Mouse (Mus musculus) MEL (cell line): ENCODE measurements around the gene Josd2. TPM values are rescaled to one million over a fixed set of nuclear protein-coding genes. Genes with fewer than 3 reads are reported as not detected.

Source experiments
- DNase-seq: peaks from one replicate; pipeline ENCODE4 v3.0.0; 2011; ENCODE audit warnings: low read depth, low spot score
- H3K27ac ChIP-seq: 2 replicates; pipeline ENCODE4 v1.5.1; 2012; ENCODE audit warnings: low read depth, mild to moderate bottlenecking, control low read depth, low read length, moderate library complexity; ENCODE audit not compliant: control insufficient read depth
- H3K27me3 ChIP-seq, 2 experiments: fragments of 150-350 bp in 1 of 2; sonication (generic) in 1 of 2; 2 replicates each; pipeline ENCODE4 v1.6.1; 2012; ENCODE audit warnings: low read length in 2 of 2, mild to moderate bottlenecking in 2 of 2, improper control_type of control experiment in 1 of 2, moderate library complexity in 1 of 2; ENCODE audit not compliant: insufficient read depth in 2 of 2, control insufficient read depth in 1 of 2
- H3K36me3 ChIP-seq, 2 experiments: 2 replicates each; pipeline ENCODE4 v1.6.1; 2012 to 2014; ENCODE audit warnings: low read length in 2 of 2, improper control_type of control experiment in 1 of 2, inconsistent platforms in 1 of 2, mild to moderate bottlenecking in 1 of 2; ENCODE audit not compliant: insufficient read depth in 2 of 2, control insufficient read depth in 1 of 2
- H3K4me1 ChIP-seq, 2 experiments: fragments of 150-350 bp in 1 of 2; sonication (generic) in 1 of 2; 2 replicates each; pipeline ENCODE4 v1.6.1; 2012; ENCODE audit warnings: low read length in 2 of 2, improper control_type of control experiment in 1 of 2, mild to moderate bottlenecking in 1 of 2; ENCODE audit not compliant: insufficient read depth in 2 of 2, control insufficient read depth in 1 of 2
- H3K4me3 ChIP-seq, 2 experiments: fragments of 150-350 bp in 1 of 2; sonication (generic) in 1 of 2; 2 replicates each; pipeline ENCODE4 v1.5.1; 2012; ENCODE audit warnings: low read depth in 2 of 2, low read length in 2 of 2, mild to moderate bottlenecking in 2 of 2, moderate library complexity in 2 of 2, control low read depth in 1 of 2, improper control_type of control experiment in 1 of 2; ENCODE audit not compliant: control insufficient read depth in 1 of 2, insufficient read depth in 1 of 2
- H3K79me2 ChIP-seq: 2 replicates; pipeline ENCODE4 v1.6.1; 2012; ENCODE audit warnings: mild to moderate bottlenecking, low read length, moderate library complexity; ENCODE audit not compliant: control insufficient read depth, poor library complexity, insufficient read depth
- H3K9ac ChIP-seq: 2 replicates; pipeline ENCODE4 v1.6.1; 2012; ENCODE audit warnings: low read depth, mild to moderate bottlenecking, control low read depth, low read length, moderate library complexity; ENCODE audit not compliant: control insufficient read depth, poor library complexity, severe bottlenecking
- H3K9me3 ChIP-seq: fragments of 150-350 bp; sonication (generic); replicated peaks from 2 replicates; pipeline ENCODE4 v1.6.1; 2012; ENCODE audit warnings: mild to moderate bottlenecking, low read length, improper control_type of control experiment, moderate library complexity; ENCODE audit not compliant: insufficient read depth
- BHLHE40 ChIP-seq: IDR thresholded peaks from 2 replicates; pipeline ENCODE4 v1.6.1; 2012; ENCODE audit warnings: low read depth, mild to moderate bottlenecking, inconsistent platforms, low read length, improper control_type of control experiment, borderline replicate concordance
- CHD1 ChIP-seq: IDR thresholded peaks from 2 replicates; pipeline ENCODE4 v1.6.1; 2012; ENCODE audit warnings: low read depth, mild to moderate bottlenecking, inconsistent platforms, low read length, improper control_type of control experiment
- CHD2 ChIP-seq: IDR thresholded peaks from 2 replicates; pipeline ENCODE4 v1.6.1; 2011; ENCODE audit warnings: low read length, improper control_type of control experiment
- E2F4 ChIP-seq: IDR thresholded peaks from 2 replicates; pipeline ENCODE4 v1.6.1; 2011; ENCODE audit warnings: low read depth, low read length, improper control_type of control experiment, borderline replicate concordance
- EP300 ChIP-seq, 2 experiments: IDR thresholded peaks; 2 replicates each; pipeline ENCODE4 v1.6.1; 2011; ENCODE audit warnings: improper control_type of control experiment in 2 of 2, low read length in 2 of 2, low read depth in 1 of 2, mild to moderate bottlenecking in 1 of 2
- GABPA ChIP-seq: IDR thresholded peaks from 2 replicates; pipeline ENCODE4 v1.6.1; 2012; ENCODE audit warnings: low read depth, mild to moderate bottlenecking, inconsistent platforms, low read length, improper control_type of control experiment, moderate library complexity
- GATA1 ChIP-seq: IDR thresholded peaks from 2 replicates; pipeline ENCODE4 v1.6.1; 2011; ENCODE audit warnings: low read depth, low read length, improper control_type of control experiment
- HCFC1 ChIP-seq: IDR thresholded peaks from 2 replicates; pipeline ENCODE4 v1.6.1; 2012; ENCODE audit warnings: low read depth, mild to moderate bottlenecking, inconsistent platforms, low read length, improper control_type of control experiment, moderate library complexity
- MAFK ChIP-seq: IDR thresholded peaks from 2 replicates; pipeline ENCODE4 v1.6.1; 2011; ENCODE audit warnings: low read depth, mild to moderate bottlenecking, low read length, improper control_type of control experiment, borderline replicate concordance
- MAX ChIP-seq: IDR thresholded peaks from 2 replicates; pipeline ENCODE4 v1.6.1; 2011; ENCODE audit warnings: low read length, improper control_type of control experiment
- MXI1 ChIP-seq: IDR thresholded peaks from 2 replicates; pipeline ENCODE4 v1.6.1; 2011; ENCODE audit warnings: mild to moderate bottlenecking, low read depth, low read length, improper control_type of control experiment
- MYC ChIP-seq: IDR thresholded peaks from 2 replicates; pipeline ENCODE4 v1.6.1; 2011; ENCODE audit warnings: low read depth, mild to moderate bottlenecking, low read length, improper control_type of control experiment, moderate library complexity
- NELFE ChIP-seq: IDR thresholded peaks from 2 replicates; pipeline ENCODE4 v1.6.1; 2011; ENCODE audit warnings: low read depth, low read length, improper control_type of control experiment
- NRF1 ChIP-seq: IDR thresholded peaks from 2 replicates; pipeline ENCODE4 v1.6.1; 2014; ENCODE audit warnings: low read depth, mild to moderate bottlenecking, inconsistent platforms, low read length, improper control_type of control experiment, moderate library complexity; ENCODE audit not compliant: poor library complexity, insufficient read depth, severe bottlenecking
- POLR2AphosphoS2 ChIP-seq: IDR thresholded peaks from 2 replicates; pipeline ENCODE4 v1.6.1; 2011; ENCODE audit warnings: low read length, improper control_type of control experiment
- RAD21 ChIP-seq: IDR thresholded peaks from 2 replicates; pipeline ENCODE4 v1.6.1; 2011; ENCODE audit warnings: mild to moderate bottlenecking, low read depth, low read length, improper control_type of control experiment
- RCOR1 ChIP-seq: IDR thresholded peaks from 2 replicates; pipeline ENCODE4 v1.6.1; 2012; ENCODE audit warnings: low read depth, mild to moderate bottlenecking, inconsistent platforms, low read length, improper control_type of control experiment
- SMC3 ChIP-seq: IDR thresholded peaks from 2 replicates; pipeline ENCODE4 v1.6.1; 2011; ENCODE audit warnings: low read depth, low read length, improper control_type of control experiment
- TAL1 ChIP-seq: IDR thresholded peaks from 2 replicates; pipeline ENCODE4 v1.6.1; 2012; ENCODE audit warnings: mild to moderate bottlenecking, inconsistent platforms, low read length, moderate library complexity, mixed read lengths
- TBP ChIP-seq: IDR thresholded peaks from 2 replicates; pipeline ENCODE4 v1.8.0; 2011; ENCODE audit warnings: low read depth, low read length, improper control_type of control experiment
- TCF12 ChIP-seq: IDR thresholded peaks from 2 replicates; pipeline ENCODE4 v1.6.1; 2014; ENCODE audit warnings: low read depth, mild to moderate bottlenecking, inconsistent platforms, low read length, improper control_type of control experiment, moderate library complexity
- USF1 ChIP-seq: IDR thresholded peaks from 2 replicates; pipeline ENCODE4 v1.6.1; 2014; ENCODE audit warnings: low read depth, mild to moderate bottlenecking, inconsistent platforms, low read length, improper control_type of control experiment, moderate library complexity
- USF2 ChIP-seq, 2 experiments: IDR thresholded peaks; 2 replicates each; pipeline ENCODE4 v1.6.1; 2011 to 2012; ENCODE audit warnings: improper control_type of control experiment in 2 of 2, low read length in 2 of 2, borderline replicate concordance in 1 of 2, inconsistent platforms in 1 of 2, low read depth in 1 of 2, mild to moderate bottlenecking in 1 of 2; ENCODE audit not compliant: insufficient read depth in 1 of 2
- ZC3H11A ChIP-seq: IDR thresholded peaks from 2 replicates; pipeline ENCODE4 v1.6.1; 2012; ENCODE audit warnings: low read depth, mild to moderate bottlenecking, inconsistent platforms, low read length, improper control_type of control experiment
- ZKSCAN1 ChIP-seq: IDR thresholded peaks from 2 replicates; pipeline ENCODE4 v1.6.1; 2012; ENCODE audit warnings: low read depth, mild to moderate bottlenecking, inconsistent platforms, low read length, improper control_type of control experiment, moderate library complexity
- ZMIZ1 ChIP-seq: IDR thresholded peaks from 2 replicates; pipeline ENCODE4 v1.6.1; 2012; ENCODE audit warnings: low read depth, mild to moderate bottlenecking, inconsistent platforms, low read length, improper control_type of control experiment, moderate library complexity
- ZNF384 ChIP-seq: IDR thresholded peaks from 2 replicates; pipeline ENCODE4 v1.6.1; 2012; ENCODE audit warnings: low read depth, mild to moderate bottlenecking, inconsistent platforms, low read length, improper control_type of control experiment
- polyA plus RNA-seq, 2 experiments: library from polyadenylated mRNA; stranded (reverse) in 1 of 2; unstranded in 1 of 2; fragments of >175 nt in 1 of 2; fragments of >200 nt in 1 of 2; gene quantifications; 2 replicates each; pipeline versions ENCODE4 v1.2.1 to v1.2.4; 2012; ENCODE audit warnings: low replicate concordance in 2 of 2, low read depth in 1 of 2; ENCODE audit not compliant: insufficient read length in 2 of 2, insufficient read depth in 1 of 2, missing spikeins in 1 of 2
- total RNA-seq: library from RNA; depleted of rRNA; stranded (reverse); fragments of 300-350 nt; gene quantifications from 2 replicates; pipeline ENCODE4 v1.2.3, GENCODE M21; 2012

Josd2 gene
- total and polyA plus RNA-seq, 3 experiments = 95.5 to 141 TPM; not detected in 1

- DNase-seq = no peak
- Histone ChIP-seq H3K4me3 (no peak overlapping the region), H3K27me3 (no peaks in the 10 kb centered on the region), H3K4me1 (peaks cover 0 to 10% of the 10 kb centered on the region in 2 experiments; a peak in 2 of 4 replicates), H3K9me3 (no peaks in the 10 kb centered on the region)
- TF ChIP-seq CHD1 (no peak), RCOR1 (no peak), RAD21 (no peak), MAX (no peak), E2F4 (no peak), GABPA (no peak), TCF12 (no peak), EP300 (IDR thresholded peaks at IDR 0.05; ENCODE audit: low read depth in 1 of 2, low read length in 2 of 2) (no peak), TAL1 (no peak), ZC3H11A (no peak), MYC (no peak), CHD2 (no peak), ZMIZ1 (no peak), USF2 (IDR thresholded peaks at IDR 0.05; ENCODE audit: borderline replicate concordance in 1 of 2, insufficient read depth in 1 of 2, low read depth in 1 of 2, low read length in 2 of 2) (no peak), BHLHE40 (no peak), MXI1 (no peak), ZKSCAN1 (no peak), NRF1 (no peak), SMC3 (no peak)
- TF ChIP-seq, all 39 proteins: peak for 0
- H3K27ac ChIP-seq = no peak overlapping the region
- no peak overlapping the region for H3K9ac ChIP-seq
- H3K36me3 ChIP-seq = peaks cover 0 to 4% of the 10 kb centered on the region in 2 experiments; a peak in 3 of 4 replicates
- peaks cover 15% of the 10 kb centered on the region for H3K79me2 ChIP-seq
Measured at GRCm38 (mm10) chr7:44492166-44492826, 24.5 kb downstream of the Josd2 start.

- Histone ChIP-seq H3K27me3 (no peaks in the 10 kb centered on the region), H3K9me3 (no peaks in the 10 kb centered on the region), H3K4me3 (no peak overlapping the region), H3K79me2 (peaks cover 15% of the 10 kb centered on the region), H3K4me1 (peaks cover 0 to 12% of the 10 kb centered on the region in 2 experiments; a peak in 2 of 4 replicates), H3K27ac (no peak overlapping the region), H3K36me3 (peaks cover 0 to 4% of the 10 kb centered on the region in 2 experiments; a peak in 3 of 4 replicates), H3K9ac (no peak overlapping the region)
- TF ChIP-seq USF1 = no peak
- no peak for TF ChIP-seq POLR2AphosphoS2
- no peak for TF ChIP-seq ZKSCAN1
- no peak for TF ChIP-seq TAL1
- no peak for TF ChIP-seq RAD21
- TF ChIP-seq NELFE = no peak
- no peak for TF ChIP-seq ZMIZ1
- TF ChIP-seq ZNF384 = no peak
- TF ChIP-seq RCOR1 = no peak
- TF ChIP-seq E2F4 = no peak
- no peak for TF ChIP-seq TBP
- no peak for TF ChIP-seq CHD1
- no peak for TF ChIP-seq MAX
- TF ChIP-seq EP300 (IDR thresholded peaks at IDR 0.05; ENCODE audit: low read depth in 1 of 2, low read length in 2 of 2) = no peak
- TF ChIP-seq GATA1 = no peak
- TF ChIP-seq HCFC1 = no peak
- TF ChIP-seq MXI1 = no peak
- no peak for TF ChIP-seq TCF12
- no peak for TF ChIP-seq MAFK
- DNase-seq = no peak
Measured at GRCm38 (mm10) chr7:44494681-44495080, 26.9 kb downstream of the Josd2 start.
